Mouse (Mus musculus): ENCODE measurements at regions not wholly inside any gene's neighbourhood (a gene's known extent, or its start where the extent isn't known, plus 50 kb on each side); places are given as distances from the start of the nearest gene placed in this dataset.

- no peak for DNase-seq (ENCODE audit: extremely low spot score, low read depth, low spot score)
Observed at GRCm38 (mm10) chr17:89301325-89301724, 100.8 kb upstream of the Fshr start.

GRCm38 (mm10) chr17:89297277-89298002 is 97.0 kb upstream of the Fshr start:
- no peak for DNase-seq (ENCODE audit: extremely low spot score, low read depth, low spot score)

GRCm38 (mm10) chr17:89281321-89281720 is 80.8 kb upstream of the Fshr start:
- DNase-seq (ENCODE audit: extremely low spot score, low read depth, low spot score) = no peak

- DNase-seq (ENCODE audit: extremely low spot score, low read depth, low spot score) = no peak
Observed at GRCm38 (mm10) chr17:89272141-89272540, 71.7 kb upstream of the Fshr start.

- DNase-seq (ENCODE audit: extremely low spot score, low read depth, low spot score) = no peak
Observed at GRCm38 (mm10) chr17:89255687-89256086, 55.2 kb upstream of the Fshr start.

- DNase-seq (ENCODE audit: extremely low spot score, low read depth, low spot score) = no peak
Observed at GRCm38 (mm10) chr17:89250811-89251210, 50.3 kb upstream of the Fshr start.

All from hindlimb bud, embryonic 11.5 days (tissue).